ENCODE assay signal across 17 mouse cellular contexts in genomic region chr10:83217256-83217655, GRCm38 (mm10).
DNase-seq lines count a peak whose midpoint lies in the region; ATAC-seq and TF ChIP-seq lines count a peak whose summit lies in the region.
"Had no signal": no experiment of that assay in that cellular context is flagged by ENCODE, and none has a peak within 500 bp of the region (broad histone marks: within the 10 kb centered on the region; RNA-seq: fewer than 3 reads in every experiment).

No protein-coding gene starts in this region.

- H3K4me2 ChIP-seq in kidney, embryonic 15.5 days: no peak overlapping the region
- H3K4me2 ChIP-seq: limb, embryonic 12.5 days; midbrain, embryonic 12.5 days had no signal

- no peaks in the 10 kb centered on the region for H3K36me3 ChIP-seq in kidney, embryonic 15.5 days
- H3K36me3 ChIP-seq in heart, adult 2 months (ENCODE audit: control insufficient read depth, insufficient read depth, low read length): no peaks in the 10 kb centered on the region
- H3K36me3 ChIP-seq: limb, embryonic 12.5 days; midbrain, embryonic 12.5 days had no signal

- DNase-seq in kidney, postnatal 14 days: no peak
- peak; percentile 67 for DNase-seq in NIH3T3 (ENCODE audit: low read depth)
- peak; percentile 36 to 40 for DNase-seq in heart, adult 2 months
- DNase-seq in heart, postnatal 36 days: peak; percentile 29 to 41
- DNase-seq in adrenal gland, postnatal 10 days: no peak
- no peak for DNase-seq in cerebellum, adult 11 months
- DNase-seq: cerebellum, adult 2 months; kidney, adult 8-10 months; liver, postnatal 0 days; retina, postnatal 1 day; thymus, adult 18-20 months had no signal

- no peak for TF ChIP-seq POLR2A in heart, adult 2 months (IDR thresholded peaks at IDR 0.05; ENCODE audit: insufficient read depth, low read depth, low read length)

- intact Hi-C loops in heart, adult 2 months (cut with DNase I): loop anchor here (5.0 kb wide), 1 partner anchor 135 kb away; no protein-coding TSS in a partner anchor
- intact Hi-C loops in heart, postnatal 36 days (cut with DNase I): no loop called here

- no peaks in the 10 kb centered on the region for H3K9me3 ChIP-seq in kidney, embryonic 15.5 days (replicated peaks)
- H3K9me3 ChIP-seq: limb, embryonic 12.5 days; midbrain, embryonic 12.5 days had no signal

- H3K4me1 ChIP-seq in kidney, embryonic 15.5 days: no peaks in the 10 kb centered on the region
- no peaks in the 10 kb centered on the region for H3K4me1 ChIP-seq in heart, adult 2 months (ENCODE audit: control insufficient read depth, insufficient read depth, low read length)
- H3K4me1 ChIP-seq: midbrain, embryonic 12.5 days had no signal

- WGBS in kidney, embryonic 15.5 days: 56% methylated on average over 5 of the region's 5 CpGs
- WGBS in heart, adult 2 months: 23% methylated on average over 5 of the region's 5 CpGs

- 0 out of 2 replicates have a peak, but pooled peaks have one; percentile 12 for ATAC-seq in kidney, embryonic 15.5 days (replicated peaks; ENCODE audit: low FRiP score)
- ATAC-seq in erythroblast, adult 5-6 weeks (replicated peaks; ENCODE audit: low FRiP score, poor library complexity, severe bottlenecking): no peak
- ATAC-seq: activated CD4-positive, CD25-positive, alpha-beta regulatory T cell, adult 4 months; hindbrain, postnatal 0 days; liver, postnatal 0 days had no signal

- no peak overlapping the region for H3K27ac ChIP-seq in kidney, embryonic 15.5 days
- no peak overlapping the region for H3K27ac ChIP-seq in heart, adult 2 months
- H3K27ac ChIP-seq: hindbrain, postnatal 0 days; limb, embryonic 12.5 days; midbrain, embryonic 12.5 days had no signal

- H3K27me3 ChIP-seq in kidney, embryonic 15.5 days: no peaks in the 10 kb centered on the region
- no peaks in the 10 kb centered on the region for H3K27me3 ChIP-seq in heart, adult 2 months (ENCODE audit: control insufficient read depth, insufficient read depth, low read length)
- H3K27me3 ChIP-seq: midbrain, embryonic 12.5 days had no signal

- no peak overlapping the region for H3K4me3 ChIP-seq in kidney, embryonic 15.5 days (replicated peaks)
- H3K4me3 ChIP-seq in heart, adult 2 months: no peak overlapping the region
- H3K4me3 ChIP-seq: limb, embryonic 12.5 days; midbrain, embryonic 12.5 days had no signal

- H3K79me2 ChIP-seq in heart, adult 2 months (replicated peaks; ENCODE audit: control insufficient read depth, insufficient read depth, low read length): no peaks in the 10 kb centered on the region

- no peak for TF ChIP-seq CTCF in heart, adult 2 months (IDR thresholded peaks at IDR 0.05)

- TF ChIP-seq EP300 in heart, adult 2 months (IDR thresholded peaks at IDR 0.05; ENCODE audit: insufficient read depth, low read depth, low read length): no peak

- H3K9ac ChIP-seq in kidney, embryonic 15.5 days: no peak overlapping the region
- H3K9ac ChIP-seq in heart, adult 2 months (ENCODE audit: low read depth, low read length): no peak overlapping the region
- H3K9ac ChIP-seq: limb, embryonic 12.5 days; liver, postnatal 0 days; midbrain, embryonic 12.5 days had no signal

Comparison
In these comparisons a context has a peak if more than half of its experiments do, and no peak if none do; other contexts are left out.
1. DNase-seq: peak in NIH3T3 (single experiment), heart, adult 2 months (2 of 2) and heart, postnatal 36 days (2 of 2); none in kidney, postnatal 14 days (single experiment), adrenal gland, postnatal 10 days (single experiment) and cerebellum, adult 11 months (single experiment).